Mouse (Mus musculus): ENCODE results near the gene Dnah11. TPM values are rescaled to one million over a fixed set of nuclear protein-coding genes. Genes with fewer than 3 reads are reported as not detected.
A peak's percentile ranks its signal among the peaks of the same experiment; 100 is the strongest.

Dnah11 gene
- polyA plus RNA-seq (2014; fragmentation: Nextera tagmentation; extraction: Ambion mirVana) = 0.17 and 0.29 TPM in 2 replicates

- 1% methylated on average over 47 of the region's 47 CpGs for WGBS
- no peaks in the 10 kb centered on the region for H3K36me3 ChIP-seq (replicated peaks; ENCODE audit: control insufficient read depth, insufficient read depth, low read depth, low read length)
- H3K9me3 ChIP-seq (replicated peaks; ENCODE audit: control insufficient read depth, low read length) = no peaks in the 10 kb centered on the region
- H3K4me3 ChIP-seq (ENCODE audit: low read depth, low read length) = peak within 1 kb of the TSS; percentile 48
- no peaks in the 10 kb centered on the region for H3K4me1 ChIP-seq (ENCODE audit: control insufficient read depth, insufficient read depth, low read length)
- no peak within 1 kb of the TSS for H3K27ac ChIP-seq (replicated peaks; ENCODE audit: low read depth, low read length)
- H3K4me2 ChIP-seq (ENCODE audit: low read depth, low read length) = peak within 1 kb of the TSS; percentile 94
- peaks cover 14% of the 10 kb centered on the region for H3K27me3 ChIP-seq (ENCODE audit: control insufficient read depth, insufficient read depth, low read length)
- ATAC-seq (replicated peaks; ENCODE audit: insufficient number of reproducible peaks, low FRiP score, low TSS enrichment, low read depth) (peak; percentile 98), DNase-seq (ENCODE audit: low spot score) (peak; percentile 85)
- 0 out of 2 replicates have a peak within 1 kb of the TSS, but pooled peaks have one; percentile 22 for H3K9ac ChIP-seq (replicated peaks; ENCODE audit: low read length)
Measured at GRCm38 (mm10) chr12:118198386-118199093, at the start of gene Dnah11. Dnah11 (minus strand) TSS chr12:118199043.

DNA sequence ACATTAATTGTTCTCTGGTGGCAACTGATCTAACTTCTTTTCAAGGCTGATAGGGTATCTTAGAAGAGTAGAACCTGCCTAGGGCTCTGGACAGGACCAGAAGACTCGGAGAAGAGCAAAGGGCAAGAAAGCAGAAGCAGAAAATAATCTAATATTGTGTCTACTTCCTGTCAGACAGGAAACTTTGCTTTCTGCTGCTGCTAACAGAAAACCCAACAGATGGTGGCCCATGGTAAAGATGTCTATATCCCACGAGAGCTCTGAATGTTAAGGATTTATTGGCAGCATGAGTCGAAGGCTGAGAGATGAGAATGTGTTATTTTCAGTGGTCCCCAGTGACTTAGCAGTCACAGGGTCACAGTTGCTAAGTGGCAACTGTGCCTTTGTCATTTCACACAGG lies 22.3 kb upstream of the Dnah11 start:
- H3K9ac ChIP-seq (replicated peaks; ENCODE audit: low read length) = no peak overlapping the region
- H3K9me3 ChIP-seq (replicated peaks; ENCODE audit: control insufficient read depth, low read length) = no peaks in the 10 kb centered on the region
- no peak overlapping the region for H3K27ac ChIP-seq (replicated peaks; ENCODE audit: low read depth, low read length)
- no peaks in the 10 kb centered on the region for H3K4me1 ChIP-seq (ENCODE audit: control insufficient read depth, insufficient read depth, low read length)
- no peak overlapping the region for H3K4me3 ChIP-seq (ENCODE audit: low read depth, low read length)
- no peaks in the 10 kb centered on the region for H3K36me3 ChIP-seq (replicated peaks; ENCODE audit: control insufficient read depth, insufficient read depth, low read depth, low read length)
- no peaks in the 10 kb centered on the region for H3K27me3 ChIP-seq (ENCODE audit: control insufficient read depth, insufficient read depth, low read length)
- DNase-seq (ENCODE audit: low spot score) (no peak), ATAC-seq (replicated peaks; ENCODE audit: insufficient number of reproducible peaks, low FRiP score, low TSS enrichment, low read depth) (no peak)
- 64% methylated on average over 3 of the region's 3 CpGs for WGBS
- H3K4me2 ChIP-seq (ENCODE audit: low read depth, low read length) = no peak overlapping the region

- H3K4me2 ChIP-seq (ENCODE audit: low read depth, low read length) = no peak overlapping the region
- no peak overlapping the region for H3K27ac ChIP-seq (replicated peaks; ENCODE audit: low read depth, low read length)
- no peaks in the 10 kb centered on the region for H3K9me3 ChIP-seq (replicated peaks; ENCODE audit: control insufficient read depth, low read length)
- DNase-seq (ENCODE audit: low spot score) (no peak), ATAC-seq (replicated peaks; ENCODE audit: insufficient number of reproducible peaks, low FRiP score, low TSS enrichment, low read depth) (no peak)
- no peak overlapping the region for H3K9ac ChIP-seq (replicated peaks; ENCODE audit: low read length)
- no peak overlapping the region for H3K4me3 ChIP-seq (ENCODE audit: low read depth, low read length)
- H3K36me3 ChIP-seq (replicated peaks; ENCODE audit: control insufficient read depth, insufficient read depth, low read depth, low read length) = no peaks in the 10 kb centered on the region
- H3K27me3 ChIP-seq (ENCODE audit: control insufficient read depth, insufficient read depth, low read length) = no peaks in the 10 kb centered on the region
- H3K4me1 ChIP-seq (ENCODE audit: control insufficient read depth, insufficient read depth, low read length) = no peaks in the 10 kb centered on the region
Measured at GRCm38 (mm10) chr12:118220062-118220461, 21.2 kb upstream of the Dnah11 start.

DNA sequence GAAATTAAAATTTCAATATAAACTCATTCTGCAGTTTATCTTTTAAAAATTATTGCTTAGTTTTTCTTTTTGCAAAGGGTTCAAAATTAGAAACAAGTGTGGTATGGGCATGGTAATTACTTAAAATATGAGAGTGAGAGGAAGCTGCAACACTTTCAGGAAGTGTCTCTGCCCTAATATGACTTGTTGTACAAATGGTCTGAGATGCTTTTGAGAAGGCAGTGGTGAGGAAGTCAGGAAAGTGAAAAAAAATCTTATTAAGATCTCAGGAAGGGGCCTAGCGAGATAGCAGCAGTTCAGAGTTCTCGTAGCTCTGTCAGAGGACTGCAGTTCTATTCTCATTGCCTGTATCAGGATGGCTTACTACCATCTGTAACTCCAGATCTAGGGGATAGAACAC lies 13.3 kb upstream of the Dnah11 start:
- Histone ChIP-seq H3K27me3 (ENCODE audit: control insufficient read depth, insufficient read depth, low read length) (no peaks in the 10 kb centered on the region), H3K36me3 (replicated peaks; ENCODE audit: control insufficient read depth, insufficient read depth, low read depth, low read length) (no peaks in the 10 kb centered on the region), H3K9ac (replicated peaks; ENCODE audit: low read length) (no peak overlapping the region), H3K4me3 (ENCODE audit: low read depth, low read length) (no peak overlapping the region), H3K27ac (replicated peaks; ENCODE audit: low read depth, low read length) (no peak overlapping the region), H3K9me3 (replicated peaks; ENCODE audit: control insufficient read depth, low read length) (no peaks in the 10 kb centered on the region), H3K4me2 (ENCODE audit: low read depth, low read length) (no peak overlapping the region), H3K4me1 (ENCODE audit: control insufficient read depth, insufficient read depth, low read length) (no peaks in the 10 kb centered on the region)
- DNase-seq (ENCODE audit: low spot score) (no peak), ATAC-seq (replicated peaks; ENCODE audit: insufficient number of reproducible peaks, low FRiP score, low TSS enrichment, low read depth) (no peak)
- 87% methylated on average over 2 of the region's 2 CpGs for WGBS

DNA sequence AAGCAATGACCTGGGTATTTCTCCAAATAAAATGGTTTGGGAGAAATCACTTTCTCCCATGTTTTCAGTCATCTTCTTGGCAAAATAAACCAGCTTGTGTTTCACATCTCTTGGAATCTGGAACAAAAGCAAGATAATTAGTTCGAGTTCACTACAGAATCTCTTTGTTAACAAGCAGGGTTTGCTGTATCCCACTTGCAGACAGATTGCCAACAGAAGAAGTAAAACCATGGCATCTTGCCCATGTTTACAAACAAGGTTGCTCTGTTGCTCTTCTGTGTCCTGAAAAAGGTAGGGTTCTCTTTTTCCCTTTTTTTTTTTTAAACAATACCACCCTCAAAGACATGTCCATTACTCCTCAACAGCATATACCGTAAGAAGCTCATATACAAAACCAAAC lies 2.3 kb downstream of the Dnah11 start:
- H3K4me3 ChIP-seq (ENCODE audit: low read depth, low read length) = no peak overlapping the region
- no peak overlapping the region for H3K9ac ChIP-seq (replicated peaks; ENCODE audit: low read length)
- WGBS = 69% methylated on average over 2 of the region's 2 CpGs
- H3K36me3 ChIP-seq (replicated peaks; ENCODE audit: control insufficient read depth, insufficient read depth, low read depth, low read length) = no peaks in the 10 kb centered on the region
- no peak overlapping the region for H3K27ac ChIP-seq (replicated peaks; ENCODE audit: low read depth, low read length)
- no peaks in the 10 kb centered on the region for H3K4me1 ChIP-seq (ENCODE audit: control insufficient read depth, insufficient read depth, low read length)
- no peaks in the 10 kb centered on the region for H3K9me3 ChIP-seq (replicated peaks; ENCODE audit: control insufficient read depth, low read length)
- ATAC-seq (replicated peaks; ENCODE audit: insufficient number of reproducible peaks, low FRiP score, low TSS enrichment, low read depth) = no peak
- H3K27me3 ChIP-seq (ENCODE audit: control insufficient read depth, insufficient read depth, low read length) = peaks cover 14% of the 10 kb centered on the region
- H3K4me2 ChIP-seq (ENCODE audit: low read depth, low read length) = no peak overlapping the region
- no peak for DNase-seq (ENCODE audit: low spot score)

DNA sequence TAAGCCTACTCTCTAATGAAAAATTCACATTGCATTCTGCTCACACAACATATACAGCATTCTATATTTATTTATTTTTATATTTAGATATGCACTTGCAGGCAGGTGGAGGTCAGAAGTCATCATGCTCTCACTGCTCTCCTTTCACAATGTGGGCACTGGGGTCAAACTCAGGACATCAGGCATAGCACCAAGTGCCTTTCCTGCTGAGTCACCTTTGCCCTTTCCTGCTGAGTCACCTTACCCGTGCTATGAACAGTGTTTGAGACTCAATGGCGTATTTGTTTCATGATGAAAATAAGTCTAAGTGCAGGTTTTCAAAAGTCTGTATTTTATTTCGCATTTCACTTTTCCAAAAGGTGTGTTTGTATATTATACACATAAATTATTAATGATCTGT lies 9.3 kb downstream of the Dnah11 start:
- Histone ChIP-seq H3K27ac (replicated peaks; ENCODE audit: low read depth, low read length) (no peak overlapping the region), H3K9me3 (replicated peaks; ENCODE audit: control insufficient read depth, low read length) (no peaks in the 10 kb centered on the region), H3K36me3 (replicated peaks; ENCODE audit: control insufficient read depth, insufficient read depth, low read depth, low read length) (no peaks in the 10 kb centered on the region), H3K4me3 (ENCODE audit: low read depth, low read length) (no peak overlapping the region), H3K4me1 (ENCODE audit: control insufficient read depth, insufficient read depth, low read length) (no peaks in the 10 kb centered on the region), H3K9ac (replicated peaks; ENCODE audit: low read length) (no peak overlapping the region), H3K4me2 (ENCODE audit: low read depth, low read length) (no peak overlapping the region), H3K27me3 (ENCODE audit: control insufficient read depth, insufficient read depth, low read length) (peaks cover 8% of the 10 kb centered on the region; the same call in 1 of the 2 replicates)
- DNase-seq (ENCODE audit: low spot score) = no peak
- ATAC-seq (replicated peaks; ENCODE audit: insufficient number of reproducible peaks, low FRiP score, low TSS enrichment, low read depth) = no peak
- WGBS = 69% methylated on average over 3 of the region's 3 CpGs

DNA sequence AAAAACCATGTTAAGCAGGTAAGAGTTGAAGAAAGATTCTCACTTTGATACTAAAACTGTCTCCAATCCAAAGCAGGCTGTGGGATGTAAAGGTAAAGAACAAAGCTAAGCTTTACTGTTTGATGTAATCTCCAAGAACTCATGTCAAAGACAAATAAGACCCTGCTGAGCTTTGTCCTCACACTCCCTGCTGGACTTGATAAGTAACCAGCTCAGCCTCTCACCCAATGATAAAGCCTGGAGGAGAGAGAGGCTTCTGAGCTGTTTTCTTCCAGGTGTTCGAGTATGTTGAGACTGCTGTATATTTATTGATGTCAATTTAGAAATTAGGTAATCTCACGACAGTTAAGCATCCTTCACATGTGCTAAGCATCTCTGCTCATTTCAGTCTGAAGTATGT lies 11.2 kb downstream of the Dnah11 start:
- DNase-seq (ENCODE audit: low spot score) (no peak), ATAC-seq (replicated peaks; ENCODE audit: insufficient number of reproducible peaks, low FRiP score, low TSS enrichment, low read depth) (no peak)
- no peak overlapping the region for H3K9ac ChIP-seq (replicated peaks; ENCODE audit: low read length)
- H3K4me3 ChIP-seq (ENCODE audit: low read depth, low read length) = no peak overlapping the region
- no peaks in the 10 kb centered on the region for H3K4me1 ChIP-seq (ENCODE audit: control insufficient read depth, insufficient read depth, low read length)
- H3K36me3 ChIP-seq (replicated peaks; ENCODE audit: control insufficient read depth, insufficient read depth, low read depth, low read length) = no peaks in the 10 kb centered on the region
- WGBS = 44% methylated on average over 2 of the region's 2 CpGs
- no peaks in the 10 kb centered on the region for H3K9me3 ChIP-seq (replicated peaks; ENCODE audit: control insufficient read depth, low read length)
- peaks cover 8% of the 10 kb centered on the region; the same call in 1 of the 2 replicates for H3K27me3 ChIP-seq (ENCODE audit: control insufficient read depth, insufficient read depth, low read length)
- no peak overlapping the region for H3K27ac ChIP-seq (replicated peaks; ENCODE audit: low read depth, low read length)
- H3K4me2 ChIP-seq (ENCODE audit: low read depth, low read length) = no peak overlapping the region

GRCm38 (mm10) chr12:118186881-118187489 lies 11.9 kb downstream of the Dnah11 start:
- DNase-seq (ENCODE audit: low spot score) (peak; percentile 42), ATAC-seq (replicated peaks; ENCODE audit: insufficient number of reproducible peaks, low FRiP score, low TSS enrichment, low read depth) (0 out of 2 replicates have a peak, but pooled peaks have one; percentile 50)
- WGBS = 9% methylated on average over 4 of the region's 4 CpGs
- Histone ChIP-seq H3K9ac (replicated peaks; ENCODE audit: low read length) (no peak overlapping the region), H3K4me3 (ENCODE audit: low read depth, low read length) (no peak overlapping the region), H3K4me2 (ENCODE audit: low read depth, low read length) (no peak overlapping the region), H3K27ac (replicated peaks; ENCODE audit: low read depth, low read length) (no peak overlapping the region), H3K4me1 (ENCODE audit: control insufficient read depth, insufficient read depth, low read length) (no peaks in the 10 kb centered on the region), H3K9me3 (replicated peaks; ENCODE audit: control insufficient read depth, low read length) (no peaks in the 10 kb centered on the region), H3K27me3 (ENCODE audit: control insufficient read depth, insufficient read depth, low read length) (peaks cover 8% of the 10 kb centered on the region; the same call in 1 of the 2 replicates), H3K36me3 (replicated peaks; ENCODE audit: control insufficient read depth, insufficient read depth, low read depth, low read length) (no peaks in the 10 kb centered on the region)

All from embryonic facial prominence, embryonic 11.5 days (tissue).